Mouse (Mus musculus): ENCODE data around the gene Prkca. TPM values are rescaled to one million over a fixed set of nuclear protein-coding genes. Genes with fewer than 3 reads are reported as not detected.

Prkca gene
- total RNA-seq, 1 experiment: 8.4 TPM

GRCm38 (mm10) chr11:108122486-108122885 lies 221.2 kb downstream of the Prkca start:
- Histone ChIP-seq H3K4me1 (ENCODE audit: control insufficient read depth in 2 of 2, insufficient read depth in 2 of 2, low read length in 2 of 2, poor library complexity in 1 of 2) (no peaks in the 10 kb centered on the region), H3K4me3 (ENCODE audit: insufficient read depth in 1 of 2, low read depth in 1 of 2, low read length in 2 of 2, poor library complexity in 1 of 2, severe bottlenecking in 1 of 2) (no peak overlapping the region), H3K36me3 (ENCODE audit: control insufficient read depth, insufficient read depth, low read length, poor library complexity, severe bottlenecking) (no peaks in the 10 kb centered on the region), H3K9me3 (ENCODE audit: control insufficient read depth, insufficient read depth, low read depth, low read length) (no peaks in the 10 kb centered on the region), H3K27ac (ENCODE audit: insufficient read depth, low read depth, low read length, poor library complexity, severe bottlenecking) (no peak overlapping the region), H3K9ac (ENCODE audit: insufficient read depth, low read depth, low read length, poor library complexity, severe bottlenecking) (no peak overlapping the region)
- DNase-seq (ENCODE audit: low read depth, low spot score): no peak
- no peak for TF ChIP-seq CHD2 (IDR thresholded peaks at IDR 0.05; ENCODE audit: low read depth, low read length)
- TF ChIP-seq HCFC1 (IDR thresholded peaks at IDR 0.05; ENCODE audit: borderline replicate concordance, insufficient read depth, low read length): no peak
- TF ChIP-seq ZC3H11A (IDR thresholded peaks at IDR 0.05; ENCODE audit: borderline replicate concordance, low read depth, low read length): no peak
- no peak for TF ChIP-seq ZNF384 (IDR thresholded peaks at IDR 0.05; ENCODE audit: low read depth, low read length)
- TF ChIP-seq MAFK (IDR thresholded peaks at IDR 0.05; ENCODE audit: insufficient read depth, low read depth, low read length): no peak
- in situ Hi-C loops (cut with MboI; ENCODE audit: low sequenced_read_pairs in 2 of 2, unreplicated experiment in 2 of 2): loop anchor here in 1 of 2 experiments (10.0 kb wide), 1 partner anchor 252 kb away; no protein-coding TSS in a partner anchor

- TF ChIP-seq ZNF384 (IDR thresholded peaks at IDR 0.05; ENCODE audit: low read depth, low read length) (no peak), ZC3H11A (IDR thresholded peaks at IDR 0.05; ENCODE audit: borderline replicate concordance, low read depth, low read length) (no peak), MAFK (IDR thresholded peaks at IDR 0.05; ENCODE audit: insufficient read depth, low read depth, low read length) (no peak)
- Histone ChIP-seq H3K9ac (ENCODE audit: insufficient read depth, low read depth, low read length, poor library complexity, severe bottlenecking) (no peak overlapping the region), H3K9me3 (ENCODE audit: control insufficient read depth, insufficient read depth, low read depth, low read length) (no peaks in the 10 kb centered on the region), H3K27ac (ENCODE audit: insufficient read depth, low read depth, low read length, poor library complexity, severe bottlenecking) (no peak overlapping the region), H3K36me3 (ENCODE audit: control insufficient read depth, insufficient read depth, low read length, poor library complexity, severe bottlenecking) (no peaks in the 10 kb centered on the region), H3K4me1 (ENCODE audit: control insufficient read depth in 2 of 2, insufficient read depth in 2 of 2, low read length in 2 of 2, poor library complexity in 1 of 2) (no peaks in the 10 kb centered on the region), H3K4me3 (ENCODE audit: insufficient read depth in 1 of 2, low read depth in 1 of 2, low read length in 2 of 2, poor library complexity in 1 of 2, severe bottlenecking in 1 of 2) (no peak overlapping the region)
- in situ Hi-C loops (cut with MboI; ENCODE audit: low sequenced_read_pairs in 2 of 2, unreplicated experiment in 2 of 2): loop anchor here in 1 of 2 experiments (10.0 kb wide), 1 partner anchor 254 kb away; no protein-coding TSS in a partner anchor
- no peak for DNase-seq (ENCODE audit: low read depth, low spot score)
Measured at GRCm38 (mm10) chr11:108120708-108121107, 223.0 kb downstream of the Prkca start.

- no peak for TF ChIP-seq ZC3H11A (IDR thresholded peaks at IDR 0.05; ENCODE audit: borderline replicate concordance, low read depth, low read length)
- no peak for TF ChIP-seq ZNF384 (IDR thresholded peaks at IDR 0.05; ENCODE audit: low read depth, low read length)
- TF ChIP-seq CHD2 (IDR thresholded peaks at IDR 0.05; ENCODE audit: low read depth, low read length): no peak
- no peak for TF ChIP-seq MAFK (IDR thresholded peaks at IDR 0.05; ENCODE audit: insufficient read depth, low read depth, low read length)
- TF ChIP-seq HCFC1 (IDR thresholded peaks at IDR 0.05; ENCODE audit: borderline replicate concordance, insufficient read depth, low read length): no peak
- no peak for DNase-seq (ENCODE audit: low read depth, low spot score)
- Histone ChIP-seq H3K27ac (ENCODE audit: insufficient read depth, low read depth, low read length, poor library complexity, severe bottlenecking) (no peak overlapping the region), H3K9me3 (ENCODE audit: control insufficient read depth, insufficient read depth, low read depth, low read length) (no peaks in the 10 kb centered on the region), H3K4me1 (ENCODE audit: control insufficient read depth in 2 of 2, insufficient read depth in 2 of 2, low read length in 2 of 2, poor library complexity in 1 of 2) (no peaks in the 10 kb centered on the region), H3K9ac (ENCODE audit: insufficient read depth, low read depth, low read length, poor library complexity, severe bottlenecking) (no peak overlapping the region), H3K36me3 (ENCODE audit: control insufficient read depth, insufficient read depth, low read length, poor library complexity, severe bottlenecking) (no peaks in the 10 kb centered on the region), H3K4me3 (ENCODE audit: insufficient read depth in 1 of 2, low read depth in 1 of 2, low read length in 2 of 2, poor library complexity in 1 of 2, severe bottlenecking in 1 of 2) (no peak overlapping the region)
- in situ Hi-C loops (cut with MboI; ENCODE audit: low sequenced_read_pairs in 2 of 2, unreplicated experiment in 2 of 2): loop anchor here in 1 of 2 experiments (10.0 kb wide), 1 partner anchor 255 kb away; no protein-coding TSS in a partner anchor
Measured at GRCm38 (mm10) chr11:108119785-108120184, 223.9 kb downstream of the Prkca start.

GRCm38 (mm10) chr11:108118814-108119213 lies 224.9 kb downstream of the Prkca start:
- Histone ChIP-seq H3K9ac (ENCODE audit: insufficient read depth, low read depth, low read length, poor library complexity, severe bottlenecking) (no peak overlapping the region), H3K9me3 (ENCODE audit: control insufficient read depth, insufficient read depth, low read depth, low read length) (no peaks in the 10 kb centered on the region), H3K36me3 (ENCODE audit: control insufficient read depth, insufficient read depth, low read length, poor library complexity, severe bottlenecking) (no peaks in the 10 kb centered on the region), H3K27ac (ENCODE audit: insufficient read depth, low read depth, low read length, poor library complexity, severe bottlenecking) (no peak overlapping the region), H3K4me1 (ENCODE audit: control insufficient read depth in 2 of 2, insufficient read depth in 2 of 2, low read length in 2 of 2, poor library complexity in 1 of 2) (no peaks in the 10 kb centered on the region), H3K4me3 (ENCODE audit: insufficient read depth in 1 of 2, low read depth in 1 of 2, low read length in 2 of 2, poor library complexity in 1 of 2, severe bottlenecking in 1 of 2) (no peak overlapping the region)
- no peak for DNase-seq (ENCODE audit: low read depth, low spot score)
- no peak for TF ChIP-seq HCFC1 (IDR thresholded peaks at IDR 0.05; ENCODE audit: borderline replicate concordance, insufficient read depth, low read length)
- no peak for TF ChIP-seq CHD2 (IDR thresholded peaks at IDR 0.05; ENCODE audit: low read depth, low read length)
- TF ChIP-seq MAFK (IDR thresholded peaks at IDR 0.05; ENCODE audit: insufficient read depth, low read depth, low read length): no peak
- no peak for TF ChIP-seq ZNF384 (IDR thresholded peaks at IDR 0.05; ENCODE audit: low read depth, low read length)
- no peak for TF ChIP-seq ZC3H11A (IDR thresholded peaks at IDR 0.05; ENCODE audit: borderline replicate concordance, low read depth, low read length)
- in situ Hi-C loops (cut with MboI; ENCODE audit: low sequenced_read_pairs in 2 of 2, unreplicated experiment in 2 of 2): no loop called here

- in situ Hi-C loops (cut with MboI; ENCODE audit: low sequenced_read_pairs in 2 of 2, unreplicated experiment in 2 of 2): no loop called here
- no peak overlapping the region for H3K4me3 ChIP-seq (ENCODE audit: insufficient read depth in 1 of 2, low read depth in 1 of 2, low read length in 2 of 2, poor library complexity in 1 of 2, severe bottlenecking in 1 of 2)
- no peak overlapping the region for H3K9ac ChIP-seq (ENCODE audit: insufficient read depth, low read depth, low read length, poor library complexity, severe bottlenecking)
- H3K36me3 ChIP-seq (ENCODE audit: control insufficient read depth, insufficient read depth, low read length, poor library complexity, severe bottlenecking): no peaks in the 10 kb centered on the region
- no peak for TF ChIP-seq CHD2 (IDR thresholded peaks at IDR 0.05; ENCODE audit: low read depth, low read length)
- no peak for TF ChIP-seq ZC3H11A (IDR thresholded peaks at IDR 0.05; ENCODE audit: borderline replicate concordance, low read depth, low read length)
- TF ChIP-seq ZNF384 (IDR thresholded peaks at IDR 0.05; ENCODE audit: low read depth, low read length): no peak
- no peak for TF ChIP-seq MAFK (IDR thresholded peaks at IDR 0.05; ENCODE audit: insufficient read depth, low read depth, low read length)
- no peak for TF ChIP-seq HCFC1 (IDR thresholded peaks at IDR 0.05; ENCODE audit: borderline replicate concordance, insufficient read depth, low read length)
- no peak overlapping the region for H3K27ac ChIP-seq (ENCODE audit: insufficient read depth, low read depth, low read length, poor library complexity, severe bottlenecking)
- DNase-seq (ENCODE audit: low read depth, low spot score): no peak
- no peaks in the 10 kb centered on the region for H3K4me1 ChIP-seq (ENCODE audit: control insufficient read depth in 2 of 2, insufficient read depth in 2 of 2, low read length in 2 of 2, poor library complexity in 1 of 2)
- no peaks in the 10 kb centered on the region for H3K9me3 ChIP-seq (ENCODE audit: control insufficient read depth, insufficient read depth, low read depth, low read length)
Measured at GRCm38 (mm10) chr11:108118221-108118620, 225.5 kb downstream of the Prkca start.
